Mouse (Mus musculus): ENCODE results near the gene Ap3b1.

- TF ChIP-seq CHD2 (IDR thresholded peaks at IDR 0.05; ENCODE audit: low read length) (no peak), MAFK (IDR thresholded peaks at IDR 0.05; ENCODE audit: insufficient replicate concordance, low read length) (no peak), CTCF (conservative IDR thresholded peaks at IDR 0.05 in 1 of 2, IDR thresholded peaks at IDR 0.05 in 1 of 2; ENCODE audit: low read depth in 2 of 2, low read length in 2 of 2) (no peak), ZKSCAN1 (IDR thresholded peaks at IDR 0.05; ENCODE audit: borderline replicate concordance, low read depth, low read length) (no peak), POLR2A (IDR thresholded peaks at IDR 0.05; ENCODE audit: low read depth, low read length) (no peak), MAX (IDR thresholded peaks at IDR 0.05; ENCODE audit: low read length) (no peak), MYC (IDR thresholded peaks at IDR 0.05; ENCODE audit: low read depth, low read length) (no peak), POLR2AphosphoS2 (IDR thresholded peaks at IDR 0.05; ENCODE audit: low read depth, low read length) (no peak), ETS1 (conservative IDR thresholded peaks at IDR 0.05; ENCODE audit: low read depth, low read length) (no peak), HCFC1 (IDR thresholded peaks at IDR 0.05; ENCODE audit: low read depth, low read length) (no peak), ZC3H11A (IDR thresholded peaks at IDR 0.05; ENCODE audit: low read depth, low read length) (no peak)
Measured at GRCm38 (mm10) chr13:94429567-94429966, 70.8 kb downstream of the Ap3b1 start.
